Mouse (Mus musculus): ENCODE data around the gene F2rl3.

The F2rl3 gene

DNA sequence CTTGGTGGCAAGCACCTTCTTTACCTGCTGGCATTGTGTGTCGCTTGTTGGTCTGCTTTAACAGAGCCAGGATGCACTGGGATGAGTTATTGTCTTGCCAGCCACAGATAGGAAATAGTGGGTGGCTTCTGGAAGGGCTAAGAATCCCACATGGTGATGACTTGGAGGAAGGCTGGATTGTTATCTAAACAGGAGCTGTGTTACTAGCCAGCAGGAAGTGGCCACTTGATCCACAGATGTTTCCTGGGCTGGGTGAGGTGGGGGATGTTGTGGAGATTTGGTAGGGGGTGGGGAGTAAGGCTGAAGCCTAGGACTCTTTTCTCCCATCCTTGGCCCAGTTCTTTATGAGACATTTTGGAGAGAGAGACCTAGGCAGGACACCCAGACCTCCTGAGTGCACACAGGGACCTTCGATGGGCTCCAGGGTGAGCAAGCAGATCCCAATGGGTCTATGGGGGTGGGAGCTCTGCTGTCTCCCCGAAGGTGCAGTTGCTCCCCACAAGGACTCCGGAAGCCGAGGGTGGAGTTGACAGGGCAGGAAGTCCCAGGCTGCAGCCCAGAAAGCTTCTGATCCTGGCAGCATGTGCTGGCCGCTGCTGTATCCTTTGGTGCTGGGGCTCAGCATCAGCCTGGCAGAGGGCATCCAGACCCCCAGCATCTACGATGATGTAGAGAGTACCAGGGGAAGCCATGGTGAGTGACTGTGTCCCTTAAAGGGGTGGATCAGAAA lies at the start of gene F2rl3:
F2rl3 (plus strand) TSS at position 559 of the 730 bp plus-strand sequence.
- DNase-seq, result no peak

DNA sequence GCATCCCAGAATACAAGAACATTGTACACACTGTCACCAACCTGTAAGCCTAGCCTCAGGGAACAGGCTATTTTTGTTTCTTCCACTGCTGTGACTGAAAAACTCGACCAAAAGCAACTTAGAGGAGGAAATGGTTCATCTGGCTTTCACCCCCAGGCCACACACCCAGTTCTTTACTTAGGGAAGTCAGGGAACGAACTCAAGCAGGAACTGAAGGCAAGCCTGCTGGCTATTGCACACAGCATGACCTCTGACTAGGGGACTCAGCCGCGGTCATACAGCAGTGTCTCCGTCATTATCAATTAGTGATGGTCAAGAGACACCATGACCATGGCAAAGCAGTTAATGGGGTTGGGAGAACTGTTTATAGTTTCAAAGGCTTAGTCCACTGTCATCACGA lies 49.1 kb upstream of the F2rl3 start:
- no peak for DNase-seq

DNA sequence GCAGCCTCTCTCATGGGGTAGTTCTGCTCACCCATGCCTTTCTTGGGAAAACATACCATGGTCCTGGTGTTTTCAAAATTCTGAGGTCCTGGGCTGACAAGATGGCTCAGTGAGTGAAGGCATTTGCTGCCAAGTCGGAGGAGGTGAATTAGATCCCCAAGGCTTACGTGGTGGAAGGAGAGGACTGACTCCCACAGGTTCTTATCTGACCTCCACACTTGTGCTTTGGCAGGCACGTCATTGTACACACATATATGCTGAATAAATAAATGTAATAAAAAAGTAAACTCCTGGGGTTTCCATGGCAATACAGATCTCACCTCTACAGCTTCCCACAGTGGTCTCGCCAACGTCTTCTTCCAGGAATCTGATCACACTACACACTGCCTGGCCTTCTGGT lies 45.1 kb upstream of the F2rl3 start:
- DNase-seq, result no peak

DNA sequence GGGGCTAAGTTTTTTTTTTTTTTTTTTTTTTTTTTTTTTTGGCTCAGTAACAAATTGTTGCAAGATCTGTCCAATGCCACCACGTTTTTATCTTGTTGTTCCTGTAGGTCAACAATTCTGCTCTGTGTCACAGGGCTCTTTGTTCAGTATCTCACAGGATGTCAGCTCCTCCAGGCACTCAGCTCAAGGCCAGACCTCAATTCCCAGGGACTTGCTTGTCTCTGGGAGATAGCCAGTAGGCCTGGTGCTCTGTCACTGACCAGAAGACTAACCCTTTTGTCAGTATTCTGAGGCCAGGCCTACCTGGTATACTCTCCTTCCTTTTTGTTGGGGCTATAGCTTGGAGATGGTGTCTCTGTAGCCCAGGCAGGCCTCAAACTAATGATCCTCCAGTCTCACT lies 41.1 kb upstream of the F2rl3 start:
- no peak for DNase-seq

DNA sequence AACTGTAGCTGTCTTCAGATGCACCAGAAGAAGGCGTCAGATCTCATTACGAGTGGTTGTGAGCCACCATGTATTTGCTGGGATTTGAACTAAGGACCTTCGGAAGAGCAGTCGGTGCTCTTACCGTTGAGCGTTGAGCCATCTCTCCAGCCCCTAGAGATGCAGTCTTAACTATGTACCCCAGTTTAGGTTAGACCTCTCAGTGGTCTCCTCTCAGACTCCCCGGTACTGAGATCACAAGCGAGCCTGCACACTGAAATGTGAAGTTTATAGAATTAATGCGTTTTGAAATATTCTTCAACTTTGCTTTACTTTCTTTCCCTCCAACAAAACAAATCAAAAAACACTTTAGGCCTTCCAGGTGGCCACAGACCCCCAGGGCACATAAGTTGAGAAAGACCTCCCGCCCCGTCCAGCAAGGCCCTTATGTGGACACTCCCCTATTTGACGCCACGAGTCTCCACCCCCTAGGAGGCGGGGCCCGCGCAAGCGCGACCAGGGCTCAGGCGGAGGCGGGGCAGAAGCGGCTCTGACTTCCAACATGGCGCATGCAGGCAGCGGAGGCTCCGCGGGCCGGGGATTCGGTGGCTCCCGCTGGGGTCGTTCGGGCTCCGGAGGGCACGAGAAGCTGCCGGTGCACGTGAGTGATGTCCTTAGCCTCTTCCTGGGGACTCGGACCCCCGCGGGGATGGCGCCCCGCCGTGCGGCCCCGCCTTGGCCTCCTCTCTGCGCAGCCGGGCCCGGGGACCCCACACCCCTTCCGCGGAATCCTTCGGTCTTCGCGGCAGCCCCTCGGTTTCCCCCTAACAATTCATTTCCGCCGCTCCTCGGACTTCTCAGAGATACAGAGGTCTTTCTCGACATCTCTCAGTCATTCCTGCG lies 38.7 kb upstream of the F2rl3 start, which contains the start of gene Sin3b:
Sin3b (plus strand) TSS at position 517 of the 882 bp plus-strand sequence.
- DNase-seq, result peak; percentile 94

DNA sequence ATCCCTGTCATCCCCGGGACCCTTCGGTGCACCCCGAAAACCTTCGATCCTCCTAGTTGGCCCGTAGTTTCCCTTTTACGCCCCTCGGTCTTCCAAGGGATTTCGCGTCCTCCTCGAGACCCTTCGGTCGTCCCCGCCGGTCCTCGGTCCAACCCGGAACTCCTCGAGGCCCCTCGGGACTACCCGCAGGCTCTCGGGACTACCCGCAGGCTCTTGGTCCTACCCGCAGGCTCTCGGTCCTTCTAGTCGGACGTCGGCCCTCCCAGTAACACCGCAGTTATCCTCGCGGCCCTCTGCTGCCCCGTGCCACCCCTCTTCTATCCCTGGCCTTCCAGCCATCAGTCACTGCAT lies 38.1 kb upstream of the F2rl3 start:
- DNase-seq, result no peak

DNA sequence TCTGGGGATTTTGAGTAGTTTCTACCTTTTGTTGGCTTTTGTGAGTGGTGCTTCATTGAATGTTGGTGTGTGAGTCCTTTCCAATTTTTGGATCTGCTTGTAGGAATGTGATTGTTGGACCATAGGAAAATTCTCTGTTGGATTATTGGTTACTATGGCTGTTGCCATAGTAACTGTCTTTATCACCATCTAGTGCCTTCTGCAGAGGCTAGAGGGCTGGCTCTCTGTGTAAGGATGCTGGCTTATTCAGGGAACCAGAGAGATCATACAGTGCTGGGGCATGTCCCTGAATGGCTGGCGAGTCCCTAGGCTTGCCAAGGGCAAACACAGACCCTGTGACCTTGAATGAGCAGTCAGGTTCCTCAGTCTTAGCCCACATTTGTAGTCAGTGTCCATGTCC lies 33.0 kb upstream of the F2rl3 start:
- DNase-seq, result no peak

DNA sequence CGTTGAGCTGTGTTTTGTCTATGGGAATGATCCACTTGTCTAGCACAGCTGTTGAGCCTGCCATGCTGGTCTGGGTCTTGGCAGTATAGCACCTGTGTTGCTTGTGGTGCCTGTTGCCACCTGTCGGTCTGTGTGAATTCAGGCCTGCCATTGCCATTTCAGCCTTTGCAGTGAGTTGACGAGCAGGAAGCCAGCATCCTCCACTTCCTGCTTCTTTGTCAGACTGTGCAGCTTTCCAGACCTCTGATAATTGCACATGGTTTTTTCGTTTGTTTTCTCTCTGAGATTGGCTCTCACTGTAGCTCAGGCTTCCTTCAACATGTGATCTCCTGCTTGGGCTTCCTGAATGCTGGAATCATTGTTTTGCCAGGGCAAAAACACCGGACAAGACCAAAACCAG lies 26.7 kb upstream of the F2rl3 start:
- no peak for DNase-seq

DNA sequence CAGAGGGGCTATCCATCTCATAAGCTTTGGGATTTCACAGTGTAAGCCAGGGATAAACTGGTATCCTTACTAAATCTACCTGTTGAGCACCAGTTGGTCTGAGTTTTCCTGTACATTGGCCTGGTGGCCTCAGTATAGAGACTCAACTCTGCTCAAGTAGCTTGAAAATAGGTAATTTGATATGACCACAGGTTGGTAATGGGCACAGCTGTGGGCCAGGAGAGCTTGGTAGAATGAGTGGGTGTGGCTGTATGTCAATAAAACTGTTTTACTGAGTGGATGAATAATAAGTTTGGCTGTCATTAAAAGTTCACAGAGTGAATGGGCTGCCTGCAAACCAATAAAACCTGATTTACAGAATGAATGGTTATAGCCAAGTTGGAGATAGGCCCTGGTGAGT lies 24.8 kb upstream of the F2rl3 start:
- DNase-seq, result no peak

DNA sequence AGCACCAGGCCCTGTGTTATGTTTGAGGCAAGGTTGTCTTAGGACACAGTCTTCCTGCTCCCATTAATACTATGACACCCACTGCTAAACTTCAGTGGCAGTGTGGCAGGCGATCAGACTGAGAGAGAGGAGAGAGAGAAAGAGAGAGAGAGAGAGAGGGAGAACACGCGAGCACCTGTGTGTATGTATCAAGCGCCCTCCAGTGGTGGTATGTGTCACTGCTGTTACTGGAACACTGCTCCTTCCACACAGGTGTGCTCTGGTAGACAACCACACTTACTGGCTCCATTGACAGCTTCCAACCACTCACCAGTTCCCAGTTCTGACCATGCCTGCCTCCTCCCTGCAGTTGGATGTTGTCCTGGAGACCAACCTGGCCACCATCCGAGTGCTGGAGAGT lies 15.6 kb upstream of the F2rl3 start:
- peak; percentile 46 for DNase-seq

DNA sequence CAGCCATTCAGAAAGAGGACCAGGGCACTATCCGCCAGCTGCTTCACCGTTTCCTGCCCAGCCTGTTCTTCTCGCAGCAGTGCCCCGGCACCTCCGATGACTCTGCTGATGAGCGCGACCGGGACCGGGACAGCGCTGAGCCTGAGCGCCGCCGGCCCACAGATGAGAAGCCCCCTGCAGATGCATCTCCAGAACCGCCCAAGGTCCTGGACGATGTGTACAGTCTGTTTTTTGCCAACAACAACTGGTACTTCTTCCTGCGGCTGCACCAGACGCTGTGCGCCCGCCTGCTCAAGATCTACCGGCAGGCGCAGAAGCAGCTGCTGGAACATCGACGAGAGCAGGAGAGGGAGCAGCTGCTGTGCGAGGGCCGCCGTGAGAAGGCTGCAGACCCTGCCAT lies 11.8 kb upstream of the F2rl3 start:
- DNase-seq, result no peak

DNA sequence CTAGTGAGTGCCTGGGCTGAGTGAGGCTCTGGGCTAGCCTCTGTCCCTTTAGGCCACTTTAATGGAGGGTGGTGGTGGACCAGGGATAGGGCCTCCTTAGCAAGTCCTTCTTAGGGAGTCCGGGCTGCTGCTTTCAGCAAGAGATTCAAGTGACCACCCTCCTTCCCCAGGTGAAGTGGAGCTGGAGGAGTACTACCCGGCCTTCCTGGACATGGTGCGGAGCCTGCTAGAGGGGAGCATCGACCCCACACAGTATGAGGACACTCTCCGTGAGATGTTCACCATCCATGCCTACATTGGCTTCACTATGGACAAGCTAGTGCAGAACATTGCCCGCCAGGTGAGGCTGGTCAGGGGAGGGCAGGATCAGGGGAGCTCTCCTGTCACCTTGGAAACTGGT lies 11.4 kb upstream of the F2rl3 start:
- no peak for DNase-seq

DNA sequence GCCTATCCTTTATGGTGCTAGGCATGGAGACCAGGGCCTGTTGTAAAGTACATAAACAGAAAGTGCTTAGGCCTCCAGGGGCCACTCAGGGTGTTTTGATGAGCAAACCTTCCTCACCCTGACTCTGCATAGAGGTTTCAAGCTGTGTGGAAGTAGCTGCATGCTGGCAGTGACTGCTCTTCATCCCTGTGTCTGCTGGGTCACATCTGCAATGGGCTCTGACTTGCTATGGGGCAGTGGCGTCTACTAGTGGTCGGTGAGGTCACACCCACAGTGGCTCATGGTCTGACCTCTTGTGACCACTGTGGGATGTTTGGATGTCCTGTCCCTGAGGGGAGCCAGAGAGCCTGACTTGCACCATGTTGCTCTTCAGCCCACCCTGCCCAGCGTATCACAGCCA lies 10.6 kb upstream of the F2rl3 start:
- DNase-seq, result no peak

DNA sequence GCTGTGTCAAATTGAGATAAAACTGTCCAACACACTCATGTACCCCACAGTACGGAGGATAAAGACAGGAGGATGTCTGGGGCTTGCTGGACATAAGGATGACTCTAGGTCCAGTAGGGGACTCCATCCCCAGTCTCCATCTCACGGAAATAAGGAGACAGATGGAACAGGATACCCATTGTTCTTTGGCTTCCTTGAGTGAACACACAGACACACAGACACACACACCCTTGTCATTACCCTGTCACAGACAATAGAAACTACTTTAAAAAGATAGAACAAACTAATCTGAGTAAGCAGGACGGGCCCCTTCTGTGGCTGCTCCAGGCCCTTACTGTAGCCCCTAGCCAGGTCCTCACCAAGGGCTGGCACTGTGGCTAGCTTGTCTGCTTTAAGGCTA lies 9.4 kb upstream of the F2rl3 start:
- DNase-seq, result no peak

DNA sequence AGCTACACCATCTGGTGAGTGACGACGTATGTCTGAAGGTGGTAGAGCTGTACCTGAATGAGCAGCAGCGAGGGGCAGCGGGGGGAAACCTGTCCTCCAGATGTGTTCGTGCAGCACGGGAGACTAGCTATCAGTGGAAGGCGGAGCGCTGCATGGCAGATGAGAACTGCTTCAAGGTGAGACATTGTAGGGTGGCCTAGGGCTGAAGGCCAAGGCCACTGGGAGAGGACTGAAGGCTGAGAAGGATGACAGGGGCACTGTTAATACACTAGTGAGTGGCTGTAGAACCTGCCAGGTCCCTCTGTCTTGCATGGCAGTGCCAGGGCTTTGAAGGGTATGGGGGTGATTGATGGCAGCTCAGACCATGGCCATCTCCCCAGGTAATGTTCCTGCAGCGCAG lies 8.5 kb upstream of the F2rl3 start:
- no peak for DNase-seq

DNA sequence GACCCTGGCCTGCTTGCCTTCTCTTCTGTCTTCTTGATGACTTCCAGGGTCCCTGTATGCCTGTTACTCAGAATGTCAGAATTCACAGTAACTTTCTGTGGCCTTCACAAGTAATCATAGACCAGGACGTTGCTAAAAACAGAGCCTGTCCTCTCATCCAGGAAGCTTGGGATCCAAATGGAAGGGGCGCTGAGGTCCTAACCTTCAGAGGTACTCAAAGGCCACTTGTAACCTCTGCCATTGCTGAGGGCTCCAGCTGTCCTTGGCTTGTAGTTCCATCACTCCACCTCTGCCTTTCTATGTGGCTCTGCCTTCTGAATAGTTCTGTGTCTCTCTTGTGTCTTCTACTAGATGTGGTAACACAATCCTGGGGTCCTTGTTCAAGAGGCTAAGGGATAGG lies 7.9 kb upstream of the F2rl3 start:
- no peak for DNase-seq

DNA sequence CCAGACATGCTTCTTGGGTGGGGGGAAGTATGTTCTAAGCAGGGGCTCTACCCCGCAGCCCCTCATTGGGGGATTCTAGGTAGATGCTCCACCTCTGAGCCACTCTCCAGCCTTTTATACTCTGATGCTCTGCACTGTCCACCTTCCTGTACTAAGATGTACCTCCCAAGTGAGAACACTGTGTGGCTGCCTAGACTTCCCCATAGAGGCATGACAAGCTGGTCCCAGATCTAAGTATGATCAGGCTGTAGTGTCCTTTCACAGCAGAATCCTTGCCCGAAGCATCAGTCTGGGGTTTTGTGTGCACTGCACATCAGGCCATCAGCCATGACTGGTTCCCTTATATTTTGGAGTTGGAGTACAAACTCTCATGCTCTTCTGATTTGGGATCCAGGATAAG lies 5.6 kb upstream of the F2rl3 start:
- no peak for DNase-seq

DNA sequence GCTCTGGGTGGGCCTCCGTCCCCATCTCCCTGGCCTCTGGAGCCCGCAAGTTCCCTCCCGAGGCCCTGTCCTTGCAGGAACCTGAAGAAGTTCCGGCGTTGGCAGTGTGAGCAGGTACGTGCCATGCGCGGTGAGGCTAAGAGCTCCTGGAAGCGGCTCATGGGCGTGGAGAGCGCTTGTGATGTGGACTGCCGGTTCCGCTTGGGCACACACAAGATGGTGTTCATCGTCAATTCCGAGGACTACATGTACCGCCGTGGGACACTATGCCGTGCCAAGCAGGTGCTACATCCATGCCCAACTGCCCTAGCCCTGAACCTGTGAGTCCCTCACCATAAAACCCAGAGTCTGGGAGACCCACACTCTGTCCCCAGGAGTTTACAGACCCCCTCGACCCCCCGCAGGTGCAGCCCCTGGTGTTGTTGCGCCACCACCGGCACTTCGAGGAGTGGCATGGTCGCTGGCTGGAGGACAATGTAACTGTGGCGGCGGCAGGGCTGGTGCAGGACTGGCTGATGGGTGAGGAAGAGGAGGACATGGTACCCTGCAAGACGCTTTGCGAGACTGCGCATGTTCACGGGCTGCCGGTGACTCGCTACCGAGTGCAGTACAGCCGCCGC lies 4.8 kb upstream of the F2rl3 start:
- DNase-seq, result no peak

DNA sequence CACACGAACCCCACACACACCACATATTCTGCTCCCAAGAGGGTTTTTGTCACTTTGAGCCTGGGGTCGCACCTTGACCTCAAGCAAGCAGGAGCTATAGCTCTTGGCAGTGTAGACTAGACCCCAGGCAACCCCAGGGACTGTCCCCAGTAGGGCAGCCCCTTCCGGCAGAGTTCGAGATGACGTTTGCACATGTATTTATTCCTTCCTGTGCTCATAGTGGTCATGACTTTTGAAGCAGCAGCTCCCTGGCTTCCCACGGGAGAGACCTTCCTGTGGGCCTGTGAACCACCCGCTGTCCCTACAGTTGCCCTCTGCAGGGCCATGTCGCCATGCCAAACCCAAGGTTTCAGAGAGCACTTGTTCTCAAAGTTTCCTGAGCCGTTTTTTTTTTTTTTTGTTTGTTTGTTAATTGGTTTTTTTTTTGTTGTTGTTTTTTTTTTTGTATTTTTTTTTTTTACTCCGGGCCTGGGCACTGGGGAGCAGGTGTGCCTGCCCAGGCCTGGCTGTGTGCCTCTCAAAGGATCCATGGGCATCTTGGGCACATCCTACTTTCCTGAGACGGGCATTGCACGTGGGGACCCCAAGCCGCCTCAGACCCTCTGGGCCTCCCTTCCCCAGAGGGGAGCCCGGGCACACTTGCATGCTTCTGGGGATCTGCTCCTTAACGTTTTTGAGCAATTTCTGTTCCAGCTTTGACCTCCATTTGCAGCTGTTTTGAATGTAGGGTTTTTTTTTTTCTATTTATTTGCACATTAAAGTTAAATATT lies 4.1 kb upstream of the F2rl3 start:
- DNase-seq, result no peak

DNA sequence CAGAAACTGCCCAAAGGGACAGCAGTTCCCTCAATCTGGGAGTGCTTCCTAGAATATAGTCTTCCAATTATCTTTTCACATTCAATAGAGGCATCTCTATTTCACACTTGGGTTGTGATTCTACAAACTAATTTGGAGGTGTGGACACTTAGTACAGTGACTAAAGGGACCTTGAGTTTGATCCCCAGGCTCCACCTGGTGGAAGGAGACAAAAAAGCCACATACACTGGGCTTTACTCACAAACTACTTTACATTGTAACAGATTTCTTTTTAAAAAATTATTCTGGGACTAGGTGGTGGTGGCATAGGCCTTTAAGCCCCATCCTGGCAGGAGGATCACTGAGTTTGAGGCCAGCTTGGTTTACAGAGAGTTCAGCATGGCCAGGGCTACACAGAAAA lies 3.4 kb upstream of the F2rl3 start:
- DNase-seq, result no peak

DNA sequence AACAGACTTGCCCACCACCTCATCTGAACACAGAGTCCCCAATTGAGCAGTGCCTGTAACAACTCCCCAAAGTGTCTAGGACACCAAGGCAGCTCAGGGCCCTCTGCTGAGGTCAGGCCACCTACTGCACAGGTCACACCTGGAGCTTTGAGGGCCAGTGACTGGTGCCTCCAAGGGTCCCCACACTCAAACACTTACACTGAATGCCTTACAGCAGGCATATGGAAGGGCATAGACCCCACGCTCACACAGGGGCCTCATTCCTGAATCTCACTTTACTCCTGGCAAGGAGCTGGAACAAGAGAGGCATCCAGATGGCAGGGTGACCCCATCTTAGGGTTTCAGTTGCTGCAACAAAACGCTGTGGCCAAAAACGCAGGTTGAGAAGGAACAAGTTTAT lies 1.5 kb upstream of the F2rl3 start:
- DNase-seq, result no peak

DNA sequence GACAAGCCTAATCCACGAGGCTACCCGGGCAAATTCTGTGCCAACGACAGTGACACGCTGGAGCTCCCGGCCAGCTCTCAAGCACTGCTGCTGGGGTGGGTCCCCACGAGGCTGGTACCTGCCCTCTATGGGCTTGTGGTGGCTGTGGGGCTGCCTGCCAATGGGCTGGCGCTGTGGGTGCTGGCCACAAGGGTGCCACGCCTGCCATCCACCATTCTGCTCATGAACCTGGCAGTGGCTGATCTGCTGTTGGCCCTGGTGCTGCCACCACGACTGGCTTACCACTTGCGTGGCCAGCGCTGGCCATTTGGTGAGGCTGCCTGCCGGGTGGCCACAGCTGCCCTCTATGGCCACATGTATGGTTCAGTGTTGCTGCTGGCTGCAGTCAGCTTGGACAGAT lies 626 bp downstream of the F2rl3 start:
- no peak for DNase-seq

DNA sequence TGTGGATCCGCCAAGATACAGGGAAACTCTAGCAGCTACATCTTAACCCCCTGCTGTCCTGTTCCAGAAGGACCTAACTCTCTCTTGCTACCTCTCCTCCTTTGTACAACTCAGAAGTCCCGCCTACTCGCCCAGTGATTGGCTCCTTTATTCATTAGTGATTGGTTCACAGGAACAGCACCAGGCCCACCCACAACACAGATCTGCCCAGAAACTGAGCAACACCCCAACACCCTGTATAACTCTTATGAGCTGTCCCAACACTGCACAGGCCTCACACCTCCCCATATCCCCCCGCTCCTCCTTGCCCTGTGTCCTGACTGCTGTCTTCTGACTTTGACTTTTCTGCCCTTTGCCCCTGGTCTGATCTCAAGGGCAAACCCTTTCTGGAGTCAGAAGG lies 4.0 kb downstream of the F2rl3 start:
- no peak for DNase-seq
